Mouse (Mus musculus) B cell, adult (primary cell): Measurements from ENCODE around the gene Slc6a14. TPM values are rescaled to one million over a fixed set of nuclear protein-coding genes. Genes with fewer than 3 reads are reported as not detected.

Experiments
- total RNA-seq: library from RNA; stranded (reverse); gene quantifications from 4 replicates; pipeline ENCODE4 v1.2.4, GENCODE M21; 2023; ENCODE audit not compliant: inconsistent age

The Slc6a14 gene
- not detected in 4 replicates for total RNA-seq

GRCm38 (mm10) chrX:21714829-21715228 is at the start of gene Slc6a14:
Gene Slc6a14, plus strand, starts transcription at chrX:21714896.

GRCm38 (mm10) chrX:21744997-21745396 is 30.3 kb downstream of the Slc6a14 start, which contains the start of gene Gm28269:
Gene Gm28269, minus strand, starts transcription at chrX:21745097.

Other genes starting within 250 kb of the Slc6a14 start
- not detected in 4 replicates for gene Agtr2, start 230.4 kb upstream of the Slc6a14 start, total RNA-seq
- not detected in 4 replicates for gene Gm28269, start 30.2 kb downstream of the Slc6a14 start, total RNA-seq